Mouse (Mus musculus) bone marrow macrophage, adult 2 months (primary cell): ENCODE data around the gene Hes2.

Experiments used
- CTCF ChIP-seq: IDR thresholded peaks from 2 replicates; pipeline ENCODE4 v1.5.1; 2012; ENCODE audit warnings: low read depth, mild to moderate bottlenecking, low read length, moderate library complexity
- POLR2A ChIP-seq: IDR thresholded peaks from 2 replicates; pipeline ENCODE4 v1.6.1; 2012; ENCODE audit warnings: mild to moderate bottlenecking, low read depth, low read length, borderline replicate concordance

GRCm38 (mm10) chr4:152177174-152177536 lies 18.5 kb downstream of the Hes2 start:
- no peak for TF ChIP-seq CTCF
- no peak for TF ChIP-seq POLR2A
